Mouse (Mus musculus) G1E (cell line): ENCODE measurements around the gene Uts2. TPM values are rescaled to one million over a fixed set of nuclear protein-coding genes. Genes with fewer than 3 reads are reported as not detected.

Experiments
- ATAC-seq: 2 replicates; pipeline ENCODE4 v1.8.0; 2016; ENCODE audit warnings: mild to moderate bottlenecking; ENCODE audit not compliant: insufficient number of reproducible peaks, poor library complexity, low FRiP score, severe bottlenecking; ENCODE audit errors: extremely low read depth
- DNase-seq: peaks from one replicate; pipeline ENCODE4 v3.0.0; 2012; ENCODE audit warnings: low spot score
- H3K27me3 ChIP-seq: 2 replicates; pipeline ENCODE4 v1.6.1; 2012; ENCODE audit warnings: mild to moderate bottlenecking, low read length, inconsistent platforms; ENCODE audit not compliant: insufficient read depth
- H3K36me3 ChIP-seq: replicated peaks from 2 replicates; pipeline ENCODE3; 2012; ENCODE audit warnings: mild to moderate bottlenecking, inconsistent platforms
- H3K4me1 ChIP-seq: 2 replicates; pipeline ENCODE4 v1.6.1; 2012; ENCODE audit warnings: low read depth, low read length, inconsistent platforms, mixed read lengths; ENCODE audit not compliant: insufficient read depth
- H3K4me3 ChIP-seq: 2 replicates; pipeline ENCODE4 v1.5.1; 2012; ENCODE audit warnings: low read depth, mild to moderate bottlenecking, inconsistent platforms, low read length, moderate library complexity, mixed read lengths
- H3K9me3 ChIP-seq: replicated peaks from 2 replicates; pipeline ENCODE4 v1.6.1; 2012; ENCODE audit warnings: inconsistent platforms
- CTCF ChIP-seq: IDR thresholded peaks from 2 replicates; pipeline ENCODE4 v1.5.1; 2012; ENCODE audit warnings: low read depth, low read length, inconsistent platforms, mixed read lengths
- GATA1 ChIP-seq: IDR thresholded peaks from 2 replicates; pipeline ENCODE4 v1.6.1; 2012; ENCODE audit warnings: borderline replicate concordance, low read length, inconsistent platforms, mixed read lengths
- GATA2 ChIP-seq: IDR thresholded peaks from 2 replicates; pipeline ENCODE4 v1.6.1; 2012; ENCODE audit warnings: low read depth, low read length, inconsistent platforms, borderline replicate concordance
- POLR2AphosphoS5 ChIP-seq: IDR thresholded peaks from 2 replicates; pipeline ENCODE4 v1.6.1; 2012; ENCODE audit warnings: low read depth, low read length, inconsistent platforms; ENCODE audit not compliant: insufficient replicate concordance
- TAL1 ChIP-seq: conservative IDR thresholded peaks from 2 replicates; pipeline ENCODE4 v1.6.1; 2012; ENCODE audit warnings: low read depth, low read length, inconsistent platforms, mixed read lengths
- polyA plus RNA-seq: library from polyadenylated mRNA; stranded (reverse); fragments of >175 nt; gene quantifications from 2 replicates; pipeline ENCODE4 v1.2.3, GENCODE M21; 2012
- total RNA-seq, 2 experiments: library from RNA; stranded (forward) in 1 of 2; stranded (reverse) in 1 of 2; fragments of 200-1000 nt in 1 of 2; fragments of >200 nt in 1 of 2; fragmentation: Nextera tagmentation in 1 of 2; gene quantifications; 2 replicates each; pipeline ENCODE4 v1.2.3; 2014 to 2017

Uts2 gene
- total and polyA plus RNA-seq, 3 experiments, result not detected

DNA sequence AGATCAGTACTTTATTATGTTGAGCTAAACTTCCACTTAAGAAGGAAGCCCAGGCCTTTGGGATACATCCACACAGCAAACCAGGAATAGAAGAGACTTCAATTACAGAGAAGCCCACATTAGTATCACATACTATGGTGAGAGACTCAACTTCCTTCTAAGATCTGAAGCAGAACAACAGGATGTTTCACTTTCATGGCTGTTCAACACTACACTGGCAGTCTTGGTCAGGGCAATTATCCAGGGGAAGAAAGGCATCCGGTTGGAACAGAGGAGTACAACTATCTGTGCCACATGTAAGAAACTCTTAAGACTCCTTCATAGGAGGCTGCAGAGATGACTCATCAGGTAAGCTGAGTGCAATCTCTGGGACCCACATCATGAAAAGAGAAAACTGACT is 54.3 kb downstream of the Uts2 start:
- no peak for ATAC-seq
- TF ChIP-seq GATA2, result no peak
- TF ChIP-seq POLR2AphosphoS5, result no peak
- TF ChIP-seq CTCF, result no peak
- no peak for TF ChIP-seq GATA1
- no peak for TF ChIP-seq TAL1
- Histone ChIP-seq H3K4me1 (peaks cover 4% of the 10 kb centered on the region; the same call in 1 of the 2 replicates), H3K9me3 (no peaks in the 10 kb centered on the region), H3K27me3 (no peaks in the 10 kb centered on the region), H3K36me3 (peaks cover 83% of the 10 kb centered on the region), H3K4me3 (no peak overlapping the region)
- no peak for DNase-seq

Other genes with a start within 250 kb of the Uts2 start
- gene Errfi1, start 143.2 kb upstream of the Uts2 start, total RNA-seq (2014; fragmentation: Nextera tagmentation), result not detected in 2 replicates
- 0.05 TPM in 1 of 2 replicates, not detected in the other for gene Errfi1, start 143.2 kb upstream of the Uts2 start, total RNA-seq (2017)
- gene Errfi1, start 143.2 kb upstream of the Uts2 start, polyA plus RNA-seq, result not detected in 2 replicates
- 187 and 204 TPM in 2 replicates for gene Park7, start 82.7 kb upstream of the Uts2 start, total RNA-seq (2014; fragmentation: Nextera tagmentation)
- gene Park7, start 82.7 kb upstream of the Uts2 start, total RNA-seq (2017), result 398 and 402 TPM in 2 replicates
- 276 and 342 TPM in 2 replicates for gene Park7, start 82.7 kb upstream of the Uts2 start, polyA plus RNA-seq
- 13.1 and 20.2 TPM in 2 replicates for gene Tnfrsf9, start 82.5 kb upstream of the Uts2 start, total RNA-seq (2014; fragmentation: Nextera tagmentation)
- 1.1 and 1.7 TPM in 2 replicates for gene Tnfrsf9, start 82.5 kb upstream of the Uts2 start, total RNA-seq (2017)
- gene Tnfrsf9, start 82.5 kb upstream of the Uts2 start, polyA plus RNA-seq, result 0.25 and 0.47 TPM in 2 replicates
- gene Per3, start 47.6 kb downstream of the Uts2 start, total RNA-seq (2014; fragmentation: Nextera tagmentation), result 6.5 and 8.3 TPM in 2 replicates
- 3.3 and 3.4 TPM in 2 replicates for gene Per3, start 47.6 kb downstream of the Uts2 start, total RNA-seq (2017)
- gene Per3, start 47.6 kb downstream of the Uts2 start, polyA plus RNA-seq, result 1.2 and 1.6 TPM in 2 replicates
- gene Vamp3, start 60.9 kb downstream of the Uts2 start, total RNA-seq (2014; fragmentation: Nextera tagmentation), result 66.1 and 67.8 TPM in 2 replicates
- 55.1 and 77.7 TPM in 2 replicates for gene Vamp3, start 60.9 kb downstream of the Uts2 start, total RNA-seq (2017)
- 2.4 and 2.7 TPM in 2 replicates for gene Vamp3, start 60.9 kb downstream of the Uts2 start, polyA plus RNA-seq
- not detected in 2 replicates for gene Gm13090, start 92.5 kb downstream of the Uts2 start, total RNA-seq (2014; fragmentation: Nextera tagmentation)
- not detected in 2 replicates for gene Gm13090, start 92.5 kb downstream of the Uts2 start, total RNA-seq (2017)
- not detected in 2 replicates for gene Gm13090, start 92.5 kb downstream of the Uts2 start, polyA plus RNA-seq